Mouse (Mus musculus) G1E (cell line): ENCODE data around the gene Zfand3. TPM values are rescaled to one million over a fixed set of nuclear protein-coding genes. Genes with fewer than 3 reads are reported as not detected.
A peak's percentile ranks its signal among the peaks of the same experiment; 100 is the strongest.

Source experiments
- ATAC-seq: 2 replicates; pipeline ENCODE4 v1.8.0; 2016; ENCODE audit warnings: mild to moderate bottlenecking; ENCODE audit not compliant: insufficient number of reproducible peaks, poor library complexity, low FRiP score, severe bottlenecking; ENCODE audit errors: extremely low read depth
- DNase-seq: peaks from one replicate; pipeline ENCODE4 v3.0.0; 2012; ENCODE audit warnings: low spot score
- H3K27me3 ChIP-seq: 2 replicates; pipeline ENCODE4 v1.6.1; 2012; ENCODE audit warnings: mild to moderate bottlenecking, low read length, inconsistent platforms; ENCODE audit not compliant: insufficient read depth
- H3K36me3 ChIP-seq: replicated peaks from 2 replicates; pipeline ENCODE3; 2012; ENCODE audit warnings: mild to moderate bottlenecking, inconsistent platforms
- H3K4me1 ChIP-seq: 2 replicates; pipeline ENCODE4 v1.6.1; 2012; ENCODE audit warnings: low read depth, low read length, inconsistent platforms, mixed read lengths; ENCODE audit not compliant: insufficient read depth
- H3K4me3 ChIP-seq: 2 replicates; pipeline ENCODE4 v1.5.1; 2012; ENCODE audit warnings: low read depth, mild to moderate bottlenecking, inconsistent platforms, low read length, moderate library complexity, mixed read lengths
- H3K9me3 ChIP-seq: replicated peaks from 2 replicates; pipeline ENCODE4 v1.6.1; 2012; ENCODE audit warnings: inconsistent platforms
- CTCF ChIP-seq: IDR thresholded peaks from 2 replicates; pipeline ENCODE4 v1.5.1; 2012; ENCODE audit warnings: low read depth, low read length, inconsistent platforms, mixed read lengths
- GATA1 ChIP-seq: IDR thresholded peaks from 2 replicates; pipeline ENCODE4 v1.6.1; 2012; ENCODE audit warnings: borderline replicate concordance, low read length, inconsistent platforms, mixed read lengths
- GATA2 ChIP-seq: IDR thresholded peaks from 2 replicates; pipeline ENCODE4 v1.6.1; 2012; ENCODE audit warnings: low read depth, low read length, inconsistent platforms, borderline replicate concordance
- POLR2AphosphoS5 ChIP-seq: IDR thresholded peaks from 2 replicates; pipeline ENCODE4 v1.6.1; 2012; ENCODE audit warnings: low read depth, low read length, inconsistent platforms; ENCODE audit not compliant: insufficient replicate concordance
- TAL1 ChIP-seq: conservative IDR thresholded peaks from 2 replicates; pipeline ENCODE4 v1.6.1; 2012; ENCODE audit warnings: low read depth, low read length, inconsistent platforms, mixed read lengths
- polyA plus RNA-seq: library from polyadenylated mRNA; stranded (reverse); fragments of >175 nt; gene quantifications from 2 replicates; pipeline ENCODE4 v1.2.3, GENCODE M21; 2012
- total RNA-seq, 2 experiments: library from RNA; stranded (forward) in 1 of 2; stranded (reverse) in 1 of 2; fragments of 200-1000 nt in 1 of 2; fragments of >200 nt in 1 of 2; fragmentation: Nextera tagmentation in 1 of 2; gene quantifications; 2 replicates each; pipeline ENCODE4 v1.2.3; 2014 to 2017

Zfand3 gene
- total and polyA plus RNA-seq, 3 experiments: 17.6 to 93.6 (median 49.2) TPM

DNA sequence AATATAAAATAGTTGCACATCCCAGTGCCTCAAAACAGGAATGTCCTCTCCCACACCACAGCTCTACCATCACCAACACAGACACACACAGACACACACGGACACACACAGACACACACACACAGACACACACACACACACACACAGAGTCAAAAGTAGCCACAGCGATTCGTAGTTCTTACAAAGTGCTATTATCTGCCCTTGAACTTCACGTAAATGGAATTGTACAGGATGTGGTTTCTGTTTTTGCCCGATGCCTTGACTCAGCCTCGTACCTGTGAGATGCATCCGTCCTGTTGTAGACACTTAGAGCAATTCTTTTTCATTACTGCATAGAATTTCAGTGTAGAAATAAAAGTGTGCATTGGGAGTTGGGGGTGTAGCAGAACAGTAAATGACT is 31.3 kb upstream of the Zfand3 start:
- Histone ChIP-seq H3K4me1 (peaks cover 15% of the 10 kb centered on the region), H3K9me3 (no peaks in the 10 kb centered on the region), H3K27me3 (peaks cover 79% of the 10 kb centered on the region), H3K4me3 (no peak overlapping the region), H3K36me3 (no peaks in the 10 kb centered on the region)
- DNase-seq: no peak
- no peak for TF ChIP-seq TAL1
- TF ChIP-seq POLR2AphosphoS5: no peak
- no peak for ATAC-seq

DNA sequence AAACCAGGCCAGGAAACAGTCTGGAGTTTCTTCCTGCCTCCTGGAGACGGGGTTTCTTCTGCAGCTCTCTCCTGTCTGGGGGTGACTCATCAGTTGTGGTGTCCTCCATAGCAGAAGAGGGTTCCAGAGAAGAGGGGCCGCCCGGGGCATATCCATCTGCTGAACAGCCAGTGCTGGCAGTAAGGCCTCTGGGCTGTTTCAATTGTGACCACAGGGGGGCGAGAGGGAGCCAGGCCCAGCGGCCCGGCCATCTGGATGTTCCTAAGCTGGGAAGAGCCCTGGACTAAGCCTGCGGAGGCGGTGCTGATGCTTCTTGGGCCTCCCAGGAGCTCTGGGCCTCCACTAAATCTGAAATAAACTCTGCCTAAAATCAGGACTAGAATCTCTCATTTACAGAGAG is 28.8 kb upstream of the Zfand3 start:
- no peak for TF ChIP-seq GATA2
- peak; percentile 41; the same call in 1 of the 2 replicates for TF ChIP-seq CTCF
- no peaks in the 10 kb centered on the region for H3K36me3 ChIP-seq
- ATAC-seq: peak; percentile 60
- H3K4me3 ChIP-seq: no peak overlapping the region
- H3K27me3 ChIP-seq: peaks cover 70% of the 10 kb centered on the region
- H3K4me1 ChIP-seq: peaks cover 32% of the 10 kb centered on the region
- no peaks in the 10 kb centered on the region for H3K9me3 ChIP-seq
- peak; percentile 65 for DNase-seq

DNA sequence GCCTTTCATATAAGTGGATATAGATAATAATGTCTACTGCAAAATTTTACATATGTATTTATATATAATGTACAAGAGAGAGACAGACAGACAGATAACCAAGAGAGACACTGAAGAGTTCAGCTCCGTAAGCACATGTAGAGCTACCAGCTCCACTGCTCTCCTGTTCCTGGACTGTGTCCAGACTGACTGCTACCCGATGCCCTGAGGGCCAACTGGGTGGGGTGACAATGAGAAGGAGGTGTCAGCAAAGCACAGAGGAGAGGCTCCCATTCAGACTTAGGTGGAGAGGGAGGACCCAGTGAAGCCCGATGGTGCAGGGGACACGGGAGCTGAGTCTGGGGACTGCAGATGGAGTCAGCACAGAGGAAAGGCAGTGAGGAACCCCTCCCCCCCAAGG is 25.5 kb upstream of the Zfand3 start:
- Histone ChIP-seq H3K9me3 (peaks cover 5% of the 10 kb centered on the region), H3K36me3 (no peaks in the 10 kb centered on the region), H3K4me3 (no peak overlapping the region), H3K4me1 (peaks cover 39% of the 10 kb centered on the region), H3K27me3 (peaks cover 75% of the 10 kb centered on the region)
- TF ChIP-seq CTCF (no peak), GATA2 (no peak), POLR2AphosphoS5 (no peak), GATA1 (no peak), TAL1 (no peak)
- DNase-seq (no peak), ATAC-seq (no peak)

DNA sequence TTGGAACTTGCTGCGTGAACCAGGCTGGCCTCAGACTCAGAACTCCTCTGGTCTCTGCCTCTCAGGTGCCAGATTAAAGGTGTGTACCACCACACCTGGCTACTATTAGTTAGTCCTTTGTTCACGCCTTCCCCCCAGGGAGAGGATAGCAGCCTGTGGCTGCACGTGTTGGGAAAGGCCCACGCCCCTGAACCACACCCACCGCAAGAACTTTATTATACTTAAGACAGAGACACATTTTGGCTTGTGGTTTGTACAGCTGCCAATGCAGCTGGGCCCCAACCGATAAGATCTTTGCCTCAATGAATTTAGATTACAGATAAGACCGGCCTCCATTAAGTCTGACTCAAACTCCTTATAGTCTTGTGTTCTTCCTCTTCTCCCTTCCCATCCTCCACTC is 24.7 kb upstream of the Zfand3 start:
- ATAC-seq: peak; percentile 57; the same call in 1 of the 2 replicates
- DNase-seq: peak; percentile 21

DNA sequence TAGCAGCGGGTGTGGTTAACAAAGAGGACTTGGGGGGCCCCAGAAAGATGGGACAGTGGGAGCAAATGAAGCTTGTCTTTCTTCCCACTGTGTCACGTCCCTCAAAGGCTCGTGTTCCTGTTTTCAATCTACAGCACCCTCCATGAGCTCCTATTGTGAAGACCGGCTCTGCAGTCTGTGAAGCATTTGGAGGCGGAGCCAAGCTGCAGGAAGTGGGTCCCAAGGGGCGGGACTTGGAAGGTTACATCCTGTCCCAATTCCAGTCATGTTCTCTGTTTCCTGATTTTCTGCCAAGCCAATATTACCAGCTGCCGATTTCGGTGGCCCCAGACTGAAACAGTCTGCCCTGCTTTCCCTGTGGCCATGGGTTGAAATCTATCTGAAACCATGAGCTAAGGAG is 23.0 kb upstream of the Zfand3 start:
- TF ChIP-seq GATA1 (no peak), TAL1 (no peak), POLR2AphosphoS5 (no peak)
- DNase-seq (no peak), ATAC-seq (no peak)
- H3K9me3 ChIP-seq: peaks cover 5% of the 10 kb centered on the region
- no peaks in the 10 kb centered on the region for H3K36me3 ChIP-seq
- H3K4me1 ChIP-seq: peaks cover 27% of the 10 kb centered on the region
- no peak overlapping the region for H3K4me3 ChIP-seq
- peaks cover 66% of the 10 kb centered on the region for H3K27me3 ChIP-seq

More for the DNA sequence above, 24.7 kb upstream of the Zfand3 start:
- peaks cover 75% of the 10 kb centered on the region for H3K27me3 ChIP-seq
- no peaks in the 10 kb centered on the region for H3K36me3 ChIP-seq
- peaks cover 34% of the 10 kb centered on the region for H3K4me1 ChIP-seq
- H3K9me3 ChIP-seq: peaks cover 5% of the 10 kb centered on the region
- TF ChIP-seq GATA1 (no peak), GATA2 (no peak), TAL1 (no peak), POLR2AphosphoS5 (no peak), CTCF (no peak)
- no peak overlapping the region for H3K4me3 ChIP-seq

DNA sequence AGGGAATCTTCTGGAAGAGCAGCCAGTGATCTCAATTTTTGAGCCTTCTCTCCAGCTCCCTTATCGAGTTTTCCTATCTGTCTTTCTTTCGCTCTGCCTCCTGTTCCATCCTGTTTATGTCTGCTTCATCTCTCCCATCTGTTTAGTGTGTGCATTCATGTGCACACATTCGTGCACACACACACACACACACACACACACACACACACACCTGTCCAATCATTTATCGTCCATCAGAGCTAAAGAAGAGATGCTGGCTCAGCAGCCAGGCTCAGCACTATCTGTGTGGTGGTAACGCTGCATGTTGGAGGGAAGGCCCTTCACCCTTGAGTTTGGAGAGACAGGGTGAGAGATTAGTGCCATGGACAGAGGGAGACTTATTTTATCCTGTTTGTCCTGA is 21.3 kb upstream of the Zfand3 start:
- H3K4me3 ChIP-seq: no peak overlapping the region
- ATAC-seq: no peak
- peaks cover 27% of the 10 kb centered on the region for H3K4me1 ChIP-seq

DNA sequence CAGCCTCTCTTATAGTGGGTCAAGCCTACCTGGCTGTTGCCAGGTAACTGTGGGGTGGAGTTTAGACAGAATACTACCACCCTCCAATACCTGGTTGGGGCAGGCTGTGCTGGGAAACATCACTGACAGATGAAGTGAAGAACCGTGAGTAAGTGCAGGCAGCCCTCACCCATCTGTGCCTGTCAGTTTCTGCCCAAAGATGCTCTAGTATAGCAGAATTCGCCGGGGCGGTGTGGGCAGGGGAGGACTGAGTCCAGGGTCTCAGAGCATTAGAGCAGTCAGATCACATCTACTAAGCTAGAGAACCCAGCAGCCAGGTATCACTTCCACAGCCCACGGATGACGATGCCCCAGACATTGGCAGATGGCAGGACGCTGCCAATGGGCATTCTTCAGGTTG is 19.6 kb upstream of the Zfand3 start:
- DNase-seq: no peak
- no peak for ATAC-seq
- Histone ChIP-seq H3K4me3 (no peak overlapping the region), H3K9me3 (peaks cover 5% of the 10 kb centered on the region), H3K4me1 (peaks cover 21% of the 10 kb centered on the region), H3K27me3 (peaks cover 71% of the 10 kb centered on the region), H3K36me3 (no peaks in the 10 kb centered on the region)
- no peak for TF ChIP-seq TAL1
- no peak for TF ChIP-seq CTCF
- TF ChIP-seq GATA1: no peak
- TF ChIP-seq POLR2AphosphoS5: no peak
- no peak for TF ChIP-seq GATA2

More for the DNA sequence above, 21.3 kb upstream of the Zfand3 start:
- no peak for DNase-seq
- no peak for TF ChIP-seq CTCF
- TF ChIP-seq POLR2AphosphoS5: no peak
- no peak for TF ChIP-seq GATA2
- no peak for TF ChIP-seq GATA1
- no peak for TF ChIP-seq TAL1
- Histone ChIP-seq H3K9me3 (peaks cover 5% of the 10 kb centered on the region), H3K36me3 (no peaks in the 10 kb centered on the region), H3K27me3 (peaks cover 65% of the 10 kb centered on the region)
